In genomic region chr5:5956716-5957115, GRCm38 (mm10) we compare ENCODE assay signal across 16 mouse cellular contexts.
"Had no signal": no experiment of that assay in that cellular context is flagged by ENCODE, and none has a peak within 500 bp of the region (broad histone marks: within the 10 kb centered on the region; RNA-seq: fewer than 3 reads in every experiment).

No protein-coding gene starts in this region.

- H3K27ac ChIP-seq: neural tube, embryonic 12.5 days; neural tube, embryonic 13.5 days; neural tube, embryonic 15.5 days; stomach, embryonic 15.5 days; stomach, postnatal 0 days had no signal

- H3K9me3 ChIP-seq: neural tube, embryonic 12.5 days; neural tube, embryonic 13.5 days; neural tube, embryonic 15.5 days; stomach, embryonic 15.5 days had no signal

- DNase-seq: retina, postnatal 1 day; right cerebral cortex, adult 18-20 months; right cerebral cortex, postnatal 14 days; right cerebral cortex, postnatal 25 days; right cerebral cortex, postnatal 4 days; thymus, adult 18-20 months; thymus, adult 2 months; thymus, postnatal 14 days; thymus, postnatal 25 days; thymus, postnatal 36 days; thymus, postnatal 4 days had no signal

- H3K4me3 ChIP-seq: neural tube, embryonic 12.5 days; neural tube, embryonic 13.5 days; neural tube, embryonic 15.5 days; stomach, embryonic 15.5 days had no signal

- H3K9ac ChIP-seq: neural tube, embryonic 12.5 days; neural tube, embryonic 13.5 days; neural tube, embryonic 15.5 days; stomach, embryonic 15.5 days had no signal

- H3K36me3 ChIP-seq: neural tube, embryonic 12.5 days; neural tube, embryonic 13.5 days; neural tube, embryonic 15.5 days; stomach, embryonic 15.5 days had no signal

- H3K4me1 ChIP-seq: neural tube, embryonic 12.5 days; neural tube, embryonic 13.5 days; neural tube, embryonic 15.5 days; stomach, embryonic 15.5 days had no signal

- H3K27me3 ChIP-seq: neural tube, embryonic 12.5 days; neural tube, embryonic 13.5 days; neural tube, embryonic 15.5 days; stomach, embryonic 15.5 days had no signal

- H3K4me2 ChIP-seq: neural tube, embryonic 12.5 days; neural tube, embryonic 13.5 days; neural tube, embryonic 15.5 days; stomach, embryonic 15.5 days had no signal
